Mouse (Mus musculus): ENCODE measurements around the gene Pnpla1.

The Pnpla1 gene

DNA sequence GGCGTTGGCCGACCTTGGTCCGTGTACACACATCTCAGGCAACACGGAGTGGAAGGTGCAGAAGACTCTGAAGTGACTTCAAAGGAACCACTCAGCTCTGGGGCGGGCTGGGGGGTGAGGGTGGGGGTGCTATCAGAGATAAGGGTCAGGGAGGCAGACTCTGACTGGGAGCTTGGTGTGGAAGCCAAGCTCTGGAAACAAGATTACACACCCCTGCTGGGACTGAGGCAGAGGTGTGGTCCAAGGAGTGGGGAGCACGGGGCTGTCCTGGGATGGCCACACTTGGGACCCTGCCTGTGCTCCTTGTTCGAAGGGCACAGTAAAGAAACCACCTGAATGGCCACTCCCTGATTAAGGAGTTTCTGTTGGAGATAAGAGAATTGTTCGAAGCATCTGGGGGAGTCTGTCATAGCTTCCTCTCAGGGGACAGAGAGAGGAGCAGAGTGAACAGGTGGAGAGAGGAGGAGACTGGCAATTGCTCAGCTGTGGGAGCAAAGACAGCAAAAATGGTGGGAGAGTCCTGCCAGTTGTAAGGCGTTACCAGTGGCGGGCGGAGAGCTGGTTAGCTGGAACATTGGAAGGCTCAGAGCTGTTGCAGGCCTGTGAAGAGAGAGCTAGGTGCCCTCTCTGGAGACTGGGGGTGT lies 11.1 kb upstream of the Pnpla1 start:
- DNase-seq, result no peak

GRCm38 (mm10) chr17:28850511-28850910 lies 7.7 kb upstream of the Pnpla1 start:
- no peak for DNase-seq

DNA sequence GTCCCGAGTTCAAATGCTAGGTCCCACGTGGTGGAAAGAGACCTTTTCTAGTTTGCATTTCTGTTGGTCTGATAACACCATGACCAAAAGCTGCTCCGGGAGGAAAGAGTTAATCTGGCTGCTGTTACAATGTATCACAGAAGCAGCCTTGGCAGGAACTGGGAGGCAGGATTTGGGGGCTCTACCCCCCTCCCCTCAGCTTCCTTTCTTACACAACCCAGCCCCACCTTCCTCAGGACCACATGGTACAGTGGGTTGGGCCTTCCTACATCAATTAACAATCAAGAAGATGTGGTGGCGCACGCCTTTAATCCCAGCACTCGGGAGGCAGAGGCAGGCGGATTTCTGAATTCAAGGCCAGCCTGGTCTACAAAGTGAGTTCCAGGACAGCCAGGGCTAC lies 3.8 kb upstream of the Pnpla1 start:
- DNase-seq, result no peak

- peak; percentile 39 for DNase-seq
These were observed 2.9 kb upstream of the Pnpla1 start for GRCm38 (mm10) chr17:28855166-28855885.

DNA sequence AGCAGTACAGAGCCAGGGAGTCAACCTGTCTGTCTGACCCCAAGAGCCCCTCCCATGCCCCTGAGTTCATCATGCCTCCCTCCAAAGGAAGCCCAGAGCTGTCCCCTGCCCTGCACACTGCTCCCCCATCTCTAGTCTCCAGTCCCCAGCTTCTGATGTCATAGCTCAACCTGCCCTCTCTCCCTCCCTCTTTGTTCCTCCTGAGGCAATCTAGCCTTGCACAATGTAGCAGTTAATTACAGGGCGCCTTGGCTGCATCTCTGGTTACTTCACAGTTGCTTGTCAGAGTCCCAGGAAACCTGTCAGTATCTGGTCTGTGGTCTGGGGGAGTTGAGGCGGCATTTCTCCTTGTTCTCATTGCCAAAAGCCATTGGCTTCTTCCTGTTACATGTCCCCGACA lies 2.2 kb upstream of the Pnpla1 start:
- DNase-seq, result peak; percentile 48

GRCm38 (mm10) chr17:28863926-28864325 lies 5.7 kb downstream of the Pnpla1 start:
- DNase-seq, result no peak

DNA sequence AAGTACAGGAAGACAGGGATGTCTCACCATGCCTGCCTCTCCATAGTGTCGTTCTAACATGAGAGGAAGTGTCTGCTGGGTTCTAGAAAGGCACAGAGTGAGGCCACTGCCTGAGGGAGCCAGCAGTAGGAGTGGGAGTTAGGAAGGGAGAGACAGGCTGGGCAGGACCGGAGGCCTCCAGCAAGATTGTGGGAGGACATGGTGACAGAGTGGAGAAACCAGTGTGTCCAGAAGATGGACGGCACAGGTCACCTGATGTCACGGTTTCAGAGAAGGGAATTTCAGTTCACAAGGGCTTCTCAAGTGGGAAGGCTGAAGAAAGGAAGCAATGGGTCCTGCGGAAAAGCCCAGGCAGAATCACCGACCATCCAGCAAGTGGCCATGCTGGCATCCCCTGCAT lies 6.3 kb downstream of the Pnpla1 start:
- no peak for DNase-seq

- DNase-seq, result no peak
These were observed 8.7 kb downstream of the Pnpla1 start for GRCm38 (mm10) chr17:28866921-28867320.

DNA sequence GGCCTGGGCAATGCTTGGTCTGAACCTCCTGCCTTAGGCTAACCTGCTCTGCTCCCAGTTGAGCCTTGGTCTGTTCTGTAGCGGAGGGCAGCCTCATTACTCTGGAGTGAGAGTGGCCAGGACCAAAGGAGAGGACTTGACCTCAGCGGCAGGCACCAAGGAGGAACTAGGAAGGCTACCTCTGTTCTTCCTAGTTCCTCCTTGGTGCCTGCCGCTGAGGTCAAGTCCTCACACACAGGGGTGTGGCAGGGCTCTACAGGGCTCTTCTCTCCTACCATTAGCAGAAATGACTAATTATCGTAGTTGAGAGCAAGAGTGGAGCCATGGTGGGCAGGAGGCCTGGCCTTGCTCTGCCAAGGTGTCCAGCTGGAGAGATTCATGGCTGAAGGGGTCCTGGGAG lies 9.2 kb downstream of the Pnpla1 start:
- DNase-seq, result no peak

DNA sequence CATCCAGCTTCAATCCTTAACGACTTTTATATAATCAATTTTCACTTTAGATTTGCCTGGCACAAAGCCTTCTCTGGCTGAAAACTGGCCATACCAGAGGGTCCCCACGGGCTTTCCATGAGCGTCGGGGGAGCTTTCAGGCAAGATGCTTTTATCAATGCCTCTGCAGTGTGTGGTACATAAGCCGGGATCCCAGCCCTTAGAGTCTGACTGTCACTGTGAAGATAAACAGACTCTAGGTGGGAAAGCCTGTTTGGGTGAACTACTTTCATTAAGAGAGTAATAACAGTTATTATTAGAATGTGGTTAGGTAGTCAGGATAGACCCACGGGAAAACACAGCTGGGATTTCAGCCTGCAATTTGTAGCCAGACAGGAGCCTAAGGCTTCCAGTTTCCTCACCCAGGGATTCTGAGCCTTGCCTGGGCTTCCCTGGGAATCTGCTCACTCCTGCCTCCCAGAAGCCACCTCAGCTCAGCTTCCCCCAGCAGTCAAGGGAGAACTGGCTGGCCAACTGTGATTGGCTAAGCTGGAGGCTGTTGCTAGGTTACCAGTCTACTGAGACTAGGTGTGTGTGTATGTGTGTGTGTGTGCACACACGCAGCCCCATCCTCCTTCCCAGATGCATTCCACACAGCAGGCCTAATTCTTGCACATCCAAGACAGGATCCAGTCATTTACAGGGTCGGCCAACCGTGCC lies 11.3 kb downstream of the Pnpla1 start:
- no peak for DNase-seq

GRCm38 (mm10) chr17:28870435-28870834 lies 12.2 kb downstream of the Pnpla1 start:
- DNase-seq, result no peak

- no peak for DNase-seq
These were observed 13.6 kb downstream of the Pnpla1 start for GRCm38 (mm10) chr17:28871831-28872230.

DNA sequence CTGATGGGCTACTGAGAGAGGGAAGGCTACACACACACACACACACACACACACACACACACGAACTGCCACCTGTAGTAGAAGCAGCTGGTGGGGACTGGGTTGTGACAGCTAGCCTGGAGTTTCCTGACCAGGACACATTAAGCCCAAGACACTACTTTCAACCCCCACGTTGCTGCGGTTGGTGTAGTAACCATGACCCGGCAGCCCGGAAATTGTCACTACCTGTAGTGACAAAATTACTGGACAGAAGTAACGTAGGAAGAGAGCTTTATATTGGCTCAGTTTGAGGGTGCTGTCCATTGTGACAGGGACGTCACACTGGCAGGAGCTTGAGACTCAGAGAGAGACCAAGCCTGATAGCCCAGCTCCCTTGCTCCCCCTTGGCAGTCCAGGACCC lies 14.1 kb downstream of the Pnpla1 start:
- DNase-seq, result no peak

GRCm38 (mm10) chr17:28874216-28874615 lies 16.0 kb downstream of the Pnpla1 start:
- no peak for DNase-seq

DNA sequence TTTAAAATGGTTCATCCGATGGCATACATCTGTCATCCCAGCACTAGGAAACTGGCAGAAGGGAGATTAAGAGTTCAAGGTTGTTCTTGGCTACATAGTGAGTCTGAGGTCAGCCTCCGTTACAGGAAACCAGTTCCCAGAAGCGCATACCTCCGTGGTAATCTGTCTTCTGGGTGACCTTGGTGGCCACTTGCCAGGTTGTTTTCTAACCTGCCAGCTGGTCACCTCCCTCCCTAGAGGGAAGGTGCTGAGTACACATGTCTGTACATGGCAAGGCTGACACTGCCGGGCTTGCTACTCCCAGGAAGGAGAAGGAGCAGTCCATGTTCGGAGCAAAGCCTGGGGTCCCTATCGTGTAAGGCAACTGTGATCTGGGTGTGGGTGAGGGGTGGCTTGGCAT lies 16.6 kb downstream of the Pnpla1 start:
- DNase-seq, result peak; percentile 22

GRCm38 (mm10) chr17:28875316-28875715 lies 17.1 kb downstream of the Pnpla1 start:
- peak; percentile 72 for DNase-seq

DNA sequence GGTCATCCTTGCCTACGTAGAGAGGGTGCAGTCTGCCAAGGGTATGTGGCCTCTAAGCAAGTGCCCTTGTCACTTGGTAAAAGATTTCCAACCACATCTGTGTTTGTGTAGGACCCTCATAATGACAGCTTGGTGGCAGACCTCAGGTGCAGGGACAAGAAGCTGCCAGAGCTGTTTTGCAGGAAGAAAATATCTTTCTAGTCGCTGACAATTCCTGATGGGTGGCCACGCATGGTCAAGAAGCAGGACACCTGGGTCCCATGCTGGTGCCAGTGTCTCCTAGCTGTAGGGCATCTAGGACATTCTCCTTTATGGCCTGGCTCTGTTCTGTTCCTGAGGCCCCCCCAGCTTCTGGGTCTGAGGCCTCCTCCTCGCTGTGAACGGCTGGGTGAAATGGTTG lies 18.1 kb downstream of the Pnpla1 start:
- no peak for DNase-seq

GRCm38 (mm10) chr17:28876821-28877220 lies 18.6 kb downstream of the Pnpla1 start:
- DNase-seq, result peak; percentile 44

- DNase-seq, result peak; percentile 83
These were observed 21.8 kb downstream of the Pnpla1 start for GRCm38 (mm10) chr17:28879931-28880391.

- peak; percentile 81 for DNase-seq
These were observed 24.1 kb downstream of the Pnpla1 start for GRCm38 (mm10) chr17:28882316-28882715.

DNA sequence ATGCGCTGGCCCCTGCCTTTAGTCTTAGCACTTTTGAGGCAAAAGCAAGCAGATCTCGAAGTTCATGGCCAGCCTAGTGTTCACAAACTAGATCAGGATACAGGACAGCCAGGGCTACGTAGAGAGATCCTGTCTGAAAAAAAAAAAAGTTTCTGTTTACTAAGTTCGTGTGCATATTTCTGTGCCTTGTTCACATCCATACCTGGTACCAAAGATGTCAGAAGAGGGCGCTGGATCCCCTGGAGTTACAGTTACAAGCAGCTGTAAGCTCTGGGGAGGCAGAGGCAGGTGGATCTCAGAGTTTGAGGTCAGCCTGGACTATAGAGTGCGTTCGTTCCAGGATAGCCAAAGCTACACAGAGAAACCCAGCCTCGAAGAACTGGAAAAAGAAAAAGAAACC lies 24.6 kb downstream of the Pnpla1 start:
- peak; percentile 25 for DNase-seq

DNA sequence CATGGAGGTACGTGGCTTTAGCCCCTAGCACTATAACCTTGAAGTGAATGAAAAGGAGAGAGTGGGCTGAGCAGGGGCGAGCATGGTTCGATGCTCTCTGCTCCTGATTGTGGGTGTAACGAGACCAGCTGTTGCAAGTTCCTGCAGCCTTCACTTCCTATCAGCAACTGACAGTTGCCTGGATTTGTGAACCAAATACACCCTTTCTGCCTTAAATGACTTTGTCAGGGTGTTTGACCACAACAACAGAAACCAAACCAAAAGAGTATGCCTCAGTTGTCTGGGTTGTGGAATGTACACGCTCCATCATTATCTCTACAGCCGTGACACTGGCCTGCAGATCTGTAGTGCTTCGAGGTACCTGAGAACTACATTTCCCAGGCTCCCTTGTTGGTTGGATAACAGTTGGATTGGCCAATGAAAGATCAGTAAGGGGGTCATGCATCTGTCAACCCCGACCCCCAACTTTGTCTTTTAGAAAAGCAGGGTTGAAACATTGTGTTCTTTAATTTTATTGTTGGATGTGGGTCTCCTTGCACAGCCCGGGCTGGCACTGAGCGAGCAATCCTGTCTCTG lies 25.8 kb downstream of the Pnpla1 start:
- DNase-seq, result no peak

GRCm38 (mm10) chr17:28885231-28885630 lies 27.0 kb downstream of the Pnpla1 start:
- no peak for DNase-seq

DNA sequence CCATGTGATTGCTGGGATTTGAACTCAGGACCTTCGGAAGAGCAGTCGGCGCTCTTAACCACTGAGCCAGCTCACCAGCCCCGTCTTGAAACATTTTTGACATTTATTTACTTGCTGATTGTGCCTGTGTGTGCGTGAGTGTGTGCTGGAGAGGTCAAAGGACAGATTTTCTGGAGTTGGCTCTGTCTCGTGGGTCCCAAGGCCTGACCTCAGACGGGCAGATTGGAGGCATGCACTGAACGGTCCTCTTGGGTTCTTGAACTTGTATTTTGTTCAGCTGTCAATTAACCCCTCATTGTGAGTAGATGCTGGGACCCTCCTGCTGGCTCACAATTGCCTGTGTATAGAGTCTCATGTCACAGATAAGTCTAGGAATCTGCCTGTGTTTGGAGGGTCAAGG lies 28.1 kb downstream of the Pnpla1 start:
- DNase-seq, result no peak
